Mouse (Mus musculus): Measurements from ENCODE around the gene Rab22a.

Rab22a gene

GRCm38 (mm10) chr2:173724382-173724781, 64.8 kb downstream of the Rab22a start:
- DNase-seq, result no peak

DNA sequence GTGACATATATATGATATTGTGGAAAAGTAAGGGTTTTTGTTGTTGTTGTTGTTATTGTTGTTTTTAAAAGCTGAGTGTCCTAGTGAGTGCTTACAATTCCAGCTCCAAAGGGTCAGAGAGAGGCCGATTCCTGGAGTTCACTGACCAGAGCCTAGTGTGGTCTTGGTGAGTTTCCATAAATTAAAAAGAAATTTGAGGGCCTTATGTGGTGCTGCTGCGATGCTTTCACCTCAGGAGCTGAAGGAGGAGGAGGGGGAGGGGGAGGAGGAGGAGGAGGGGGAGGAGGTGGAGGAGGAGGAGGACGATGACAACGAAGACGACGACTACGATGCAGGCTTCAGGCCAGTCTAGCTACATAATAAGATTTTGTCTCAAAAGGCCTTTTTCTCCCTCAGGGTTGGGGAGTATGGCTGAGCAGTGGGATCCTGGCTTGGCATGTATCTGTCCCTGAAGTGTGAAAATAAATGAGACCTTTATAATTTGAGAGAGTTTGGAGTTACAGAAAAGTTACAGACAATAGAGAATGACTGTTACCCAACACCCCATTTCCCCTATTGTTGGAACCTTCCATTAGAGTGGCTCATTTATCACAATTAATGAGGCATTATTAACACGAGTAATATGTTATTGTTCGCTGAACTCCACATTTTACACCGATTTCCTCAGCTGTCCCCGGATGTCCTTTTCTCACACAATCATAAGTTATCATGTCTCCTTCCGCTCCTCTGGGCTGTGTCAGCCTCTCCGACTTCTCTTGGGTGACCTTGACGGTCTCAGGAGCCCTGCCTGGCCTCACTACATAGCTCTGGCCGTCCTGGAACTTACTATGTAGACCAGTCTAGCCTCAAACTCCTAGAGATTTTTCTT, 65.6 kb downstream of the Rab22a start:
- no peak for DNase-seq

GRCm38 (mm10) chr2:173725819-173726218, 66.3 kb downstream of the Rab22a start:
- no peak for DNase-seq

- DNase-seq, result no peak
These were observed 70.9 kb downstream of the Rab22a start for GRCm38 (mm10) chr2:173730444-173730966.

DNA sequence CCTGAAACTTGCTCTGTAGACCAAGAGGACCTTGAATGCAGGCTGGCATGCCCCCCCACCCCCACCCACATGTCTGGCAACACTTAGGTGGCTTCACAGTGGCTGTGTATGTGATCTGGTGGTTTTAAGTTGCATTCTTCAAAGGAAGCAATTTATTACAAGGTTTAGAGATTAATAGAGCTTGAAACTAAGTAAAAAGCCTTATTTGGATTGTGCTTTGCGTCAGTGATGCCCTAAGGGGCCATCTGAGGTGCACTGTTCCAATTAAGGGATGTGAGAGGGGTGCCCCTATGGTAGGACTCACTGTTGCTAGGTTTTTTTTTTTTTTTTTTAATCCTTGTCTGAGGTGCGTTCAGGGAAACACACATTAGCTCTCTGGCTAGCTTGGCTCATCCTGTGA, 74.9 kb downstream of the Rab22a start:
- DNase-seq, result no peak

- DNase-seq, result peak; percentile 99
These were observed 77.8 kb downstream of the Rab22a start, which contains the start of gene Vapb for GRCm38 (mm10) chr2:173737222-173737989. Gene Vapb, plus strand, starts transcription at chr2:173737511.

- no peak for DNase-seq
These were observed 78.7 kb downstream of the Rab22a start for GRCm38 (mm10) chr2:173738232-173738631.

DNA sequence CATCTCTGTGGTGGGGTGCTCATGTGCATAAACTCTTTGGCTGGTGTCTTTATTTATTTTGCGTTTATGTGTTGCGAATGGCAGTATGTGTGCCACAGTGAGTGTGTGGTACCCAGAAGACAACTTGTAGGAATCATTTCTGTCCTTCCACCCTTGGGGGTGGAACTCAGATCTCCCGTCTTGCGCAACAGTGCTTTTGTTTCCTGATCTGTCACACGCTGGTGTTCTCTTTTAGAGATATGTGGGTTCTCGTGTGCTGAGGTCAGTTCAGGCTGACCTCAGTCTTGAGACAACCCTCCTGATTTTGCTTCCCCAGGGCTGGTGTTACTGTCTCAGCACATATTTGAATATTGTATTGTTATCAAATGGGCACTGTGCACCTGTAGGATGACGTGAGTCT, 79.5 kb downstream of the Rab22a start:
- DNase-seq, result no peak

DNA sequence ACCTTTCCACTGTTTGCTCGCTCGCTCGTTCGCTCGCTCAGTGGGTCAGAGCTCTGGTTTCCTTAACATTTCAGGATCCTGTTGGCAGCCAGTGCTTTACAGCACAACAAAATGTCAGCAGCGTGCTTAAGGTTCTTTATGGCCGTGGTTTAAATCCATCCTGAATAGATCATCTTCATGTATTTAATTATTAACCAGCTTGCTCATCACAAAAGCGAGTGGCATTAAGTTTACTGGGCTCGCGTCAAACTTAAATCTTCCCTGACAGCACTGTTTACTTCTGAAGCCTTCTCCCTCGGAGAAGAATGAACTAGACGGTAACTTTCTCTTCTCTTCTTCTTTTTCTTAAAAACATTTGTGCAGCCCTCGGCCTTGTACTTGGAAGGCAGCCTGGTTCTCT, 82.5 kb downstream of the Rab22a start:
- DNase-seq, result no peak

- DNase-seq, result no peak
These were observed 83.2 kb downstream of the Rab22a start for GRCm38 (mm10) chr2:173742744-173743143.

GRCm38 (mm10) chr2:173744070-173744815, 84.7 kb downstream of the Rab22a start:
- DNase-seq, result no peak

- no peak for DNase-seq
These were observed 89.5 kb downstream of the Rab22a start for GRCm38 (mm10) chr2:173748961-173749659.

- DNase-seq, result no peak
These were observed 96.0 kb downstream of the Rab22a start for GRCm38 (mm10) chr2:173755433-173756144.

All from right cerebral cortex, postnatal 25 days (tissue).